11 mouse cellular contexts compared by ENCODE assay signal in the genomic region with DNA sequence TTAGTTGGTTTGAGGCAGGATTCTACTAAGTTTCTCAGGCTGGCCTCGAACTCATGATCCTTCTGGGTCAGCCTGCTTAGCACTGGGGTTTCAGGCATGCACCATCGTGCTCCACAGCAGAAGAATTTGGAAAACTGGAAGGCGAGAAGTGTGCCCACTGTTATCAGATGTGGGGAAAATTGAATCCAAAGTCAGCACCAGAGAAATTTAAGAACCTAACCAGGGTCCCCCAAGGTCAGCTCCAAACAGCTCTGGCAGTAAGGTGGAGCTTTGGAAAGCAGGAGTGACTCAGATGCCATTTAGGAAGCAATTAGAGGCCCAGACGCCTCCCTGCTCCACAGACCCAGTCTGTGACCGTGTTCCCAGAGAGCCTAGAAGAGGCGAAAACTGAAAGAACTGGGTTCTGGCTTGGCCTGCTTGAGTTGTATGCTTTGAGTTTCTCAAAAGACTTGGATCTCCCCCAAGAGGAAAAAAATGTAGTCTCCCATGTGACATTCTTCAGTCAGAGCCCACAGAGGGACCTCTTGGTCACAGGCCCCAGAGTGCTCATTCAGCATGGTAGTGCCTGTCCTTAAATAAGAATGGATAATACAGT. TPM values are rescaled to one million over a fixed set of nuclear protein-coding genes. Genes with fewer than 3 reads are reported as not detected.
DNase-seq lines count a peak whose midpoint lies in the region; ATAC-seq and TF ChIP-seq lines count a peak whose summit lies in the region.
"Had no signal": no experiment of that assay in that cellular context is flagged by ENCODE, and none has a peak within 500 bp of the region (broad histone marks: within the 10 kb centered on the region; RNA-seq: fewer than 3 reads in every experiment).

No protein-coding gene starts in this region.

- H3K4me2 ChIP-seq in midbrain, postnatal 0 days (ENCODE audit: low read depth, low read length, poor library complexity, severe bottlenecking): no peak overlapping the region
- no peak overlapping the region for H3K4me2 ChIP-seq in midbrain, embryonic 16.5 days (ENCODE audit: low read length)
- H3K4me2 ChIP-seq: hindbrain, embryonic 15.5 days had no signal

- no peaks in the 10 kb centered on the region for H3K27me3 ChIP-seq in midbrain, postnatal 0 days (ENCODE audit: insufficient read depth, low read length)
- no peaks in the 10 kb centered on the region for H3K27me3 ChIP-seq in midbrain, embryonic 16.5 days (ENCODE audit: control insufficient read depth, insufficient read depth, low read depth, low read length)
- no peaks in the 10 kb centered on the region for H3K27me3 ChIP-seq in forebrain, embryonic 10.5 days (ENCODE audit: poor library complexity, severe bottlenecking)
- H3K27me3 ChIP-seq: hindbrain, embryonic 15.5 days had no signal

- peak; percentile 91 for DNase-seq in heart, adult 11 months
- no peak for DNase-seq in heart, postnatal 36 days
- DNase-seq in Muller cell, postnatal 12 days (ENCODE audit: inconsistent ontology term): peak; percentile 58
- DNase-seq in kidney, adult 9 months: peak; percentile 61
- DNase-seq in lung, postnatal 25 days (ENCODE audit: low spot score): peak; percentile 73
- DNase-seq in midbrain, postnatal 0 days (ENCODE audit: low spot score): no peak
- DNase-seq in forebrain, embryonic 10.5 days (ENCODE audit: extremely low spot score, low spot score): no peak
- DNase-seq: midbrain, embryonic 14.5 days had no signal

- no peak for TF ChIP-seq CTCF in midbrain, postnatal 0 days (IDR thresholded peaks at IDR 0.05)

- no peak for ATAC-seq in midbrain, postnatal 0 days (ENCODE audit: low FRiP score)
- no peak for ATAC-seq in midbrain, embryonic 16.5 days

- H3K4me3 ChIP-seq in midbrain, postnatal 0 days (ENCODE audit: low read depth, low read length): no peak overlapping the region
- H3K4me3 ChIP-seq in midbrain, embryonic 16.5 days (ENCODE audit: low read depth, low read length): no peak overlapping the region
- no peak overlapping the region for H3K4me3 ChIP-seq in forebrain, embryonic 10.5 days
- H3K4me3 ChIP-seq: hindbrain, embryonic 15.5 days had no signal

- no peak overlapping the region for H3K27ac ChIP-seq in midbrain, postnatal 0 days (ENCODE audit: low read depth, low read length)
- H3K27ac ChIP-seq in midbrain, embryonic 16.5 days (ENCODE audit: low read length): no peak overlapping the region
- H3K27ac ChIP-seq in forebrain, embryonic 10.5 days: no peak overlapping the region
- H3K27ac ChIP-seq: hindbrain, embryonic 15.5 days; liver, embryonic 14.5 days had no signal

- no peaks in the 10 kb centered on the region for H3K36me3 ChIP-seq in midbrain, postnatal 0 days (ENCODE audit: insufficient read depth, low read length)
- H3K36me3 ChIP-seq in midbrain, embryonic 16.5 days (ENCODE audit: control insufficient read depth, insufficient read depth, low read length): no peaks in the 10 kb centered on the region
- no peaks in the 10 kb centered on the region for H3K36me3 ChIP-seq in forebrain, embryonic 10.5 days (replicated peaks)
- H3K36me3 ChIP-seq: hindbrain, embryonic 15.5 days had no signal

- H3K9me3 ChIP-seq in midbrain, postnatal 0 days (ENCODE audit: low read length): no peaks in the 10 kb centered on the region
- no peaks in the 10 kb centered on the region for H3K9me3 ChIP-seq in midbrain, embryonic 16.5 days (replicated peaks; ENCODE audit: control insufficient read depth, low read length, poor library complexity, severe bottlenecking)
- H3K9me3 ChIP-seq in forebrain, embryonic 10.5 days: no peaks in the 10 kb centered on the region
- H3K9me3 ChIP-seq: hindbrain, embryonic 15.5 days had no signal

- intact Hi-C loops in heart, postnatal 36 days (cut with DNase I): loop anchor here (2.0 kb wide), 1 partner anchor 23 kb away; no protein-coding TSS in a partner anchor

- no peaks in the 10 kb centered on the region for H3K4me1 ChIP-seq in midbrain, postnatal 0 days (ENCODE audit: insufficient read depth, low read length)
- H3K4me1 ChIP-seq in midbrain, embryonic 16.5 days (ENCODE audit: control insufficient read depth, insufficient read depth, low read length): no peaks in the 10 kb centered on the region
- H3K4me1 ChIP-seq in forebrain, embryonic 10.5 days: peaks cover 6% of the 10 kb centered on the region
- H3K4me1 ChIP-seq: hindbrain, embryonic 15.5 days had no signal

- no peak overlapping the region for H3K9ac ChIP-seq in midbrain, postnatal 0 days (replicated peaks; ENCODE audit: low read length, poor library complexity, severe bottlenecking)
- H3K9ac ChIP-seq in midbrain, embryonic 16.5 days (ENCODE audit: low read depth, low read length): no peak overlapping the region
- H3K9ac ChIP-seq: hindbrain, embryonic 15.5 days; liver, embryonic 14.5 days had no signal

- 87% methylated on average over 6 of the region's 6 CpGs for WGBS in midbrain, postnatal 0 days
- 86% methylated on average over 6 of the region's 6 CpGs for WGBS in midbrain, embryonic 16.5 days
- 88% methylated on average over 6 of the region's 6 CpGs for WGBS in forebrain, embryonic 10.5 days

RNA-seq across cellular contexts. Expression of a gene that starts 59.8 kb away (rescaled TPM):
- 10 to 100 TPM; 21.4 to 23.9 TPM for total RNA-seq in heart, postnatal 36 days (2021)
- total RNA-seq in midbrain, postnatal 0 days (2014; rRNA removed): 25.2 and 25.6 TPM in 2 replicates
- polyA plus RNA-seq in midbrain, postnatal 0 days (2015; fragmentation: Nextera tagmentation; extraction: Ambion mirVana): 80.6 and 81.7 TPM in 2 replicates
- 84.7 and 87.8 TPM in 2 replicates for polyA plus RNA-seq in midbrain, embryonic 16.5 days (2015; fragmentation: Nextera tagmentation; extraction: Ambion mirVana)
- polyA plus RNA-seq in forebrain, embryonic 10.5 days (2016; fragmentation: Nextera tagmentation; extraction: Ambion mirVana): 121 and 124 TPM in 2 replicates

Comparison
In these comparisons a context has a peak if more than half of its experiments do, and no peak if none do; other contexts are left out.
1. DNase-seq: peak in heart, adult 11 months (single experiment), Muller cell, postnatal 12 days (single experiment), kidney, adult 9 months (single experiment) and lung, postnatal 25 days (single experiment); none in heart, postnatal 36 days (0 of 2), midbrain, postnatal 0 days (single experiment) and forebrain, embryonic 10.5 days (single experiment).